Mouse (Mus musculus) G1E-ER4 (cell line): ENCODE measurements around the gene Nktr. TPM values are rescaled to one million over a fixed set of nuclear protein-coding genes. Genes with fewer than 3 reads are reported as not detected.

Source experiments
- GATA1 ChIP-seq: IDR thresholded peaks from one replicate; pipeline ENCODE4 v1.8.0; 2012; ENCODE audit warnings: low read length, inconsistent platforms
- polyA plus RNA-seq: library from polyadenylated mRNA; stranded (reverse); fragments of >175 nt; gene quantifications from 2 replicates; pipeline ENCODE4 v1.2.3, GENCODE M21; 2012

Nktr gene
- 46.9 and 72.0 TPM in 2 replicates for polyA plus RNA-seq

DNA sequence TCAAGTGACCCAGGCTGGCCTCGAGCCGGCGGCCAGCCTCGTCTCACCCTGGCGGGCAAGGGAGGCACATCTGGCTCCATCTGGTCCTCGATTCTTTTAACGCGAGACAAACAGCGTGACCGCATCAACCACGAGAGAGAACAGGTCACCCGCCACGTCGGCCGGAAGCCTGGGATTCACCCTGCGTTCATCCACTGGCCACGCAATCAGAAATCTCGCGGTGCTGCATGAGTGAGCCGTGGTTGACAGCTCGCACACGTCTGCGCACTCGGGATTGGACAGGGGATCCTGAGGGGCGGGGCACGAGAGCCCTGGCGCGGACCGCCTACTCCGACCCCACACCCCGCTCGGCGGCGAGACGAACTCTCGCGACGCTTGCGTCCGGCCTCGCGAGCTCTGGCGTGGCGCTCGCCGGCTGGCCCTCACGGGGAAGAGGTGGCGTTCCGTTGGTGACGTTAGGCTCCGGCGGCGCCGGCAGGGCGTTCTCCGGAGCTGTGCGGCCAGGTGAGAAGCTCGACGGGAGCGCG lies at the start of gene Nktr:
TSS of gene Nktr (plus strand) at position 378 of the 527 bp plus-strand sequence.
- no peak for TF ChIP-seq GATA1

DNA sequence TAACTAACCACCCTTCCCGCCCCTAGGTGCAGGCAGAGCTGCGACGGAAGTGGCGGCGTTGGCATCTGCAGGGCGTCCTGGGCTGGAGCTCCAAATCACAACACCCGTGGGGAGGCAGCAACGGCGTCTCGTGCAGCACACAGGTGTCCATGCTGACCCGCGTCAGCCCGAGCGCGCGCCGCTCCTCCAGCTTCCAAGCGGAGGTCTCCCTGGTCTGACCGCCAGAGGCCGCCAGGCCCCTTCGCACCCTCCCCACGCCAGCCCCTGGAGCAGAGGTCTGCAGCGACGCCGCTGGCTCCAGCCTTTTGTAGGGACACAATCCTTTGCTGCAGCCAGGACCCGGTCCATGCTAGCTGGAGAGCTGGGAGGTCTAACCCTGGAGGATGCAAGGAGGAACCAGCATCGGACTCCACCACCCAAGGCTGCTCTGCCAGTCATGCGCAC lies 49.6 kb upstream of the Nktr start:
- TF ChIP-seq GATA1, result no peak

DNA sequence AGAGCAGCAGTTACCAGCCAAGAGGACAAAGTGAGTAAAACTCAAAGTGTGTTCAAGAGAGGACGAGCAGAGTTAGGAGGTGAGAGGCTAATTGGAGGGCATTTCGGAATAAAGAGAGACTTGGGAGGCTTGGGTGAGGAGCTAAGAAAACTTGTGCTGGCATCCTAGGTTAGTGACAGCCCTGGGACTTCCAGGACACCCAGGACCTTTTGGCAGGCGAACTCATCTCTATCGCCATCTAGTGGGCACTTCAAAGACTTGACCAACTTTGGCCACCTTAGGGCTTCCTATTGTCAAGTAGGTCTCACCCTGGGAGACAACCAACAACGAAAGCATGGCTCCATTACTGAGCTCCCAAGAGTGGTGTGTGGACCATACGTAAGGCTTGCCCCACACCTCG lies 47.7 kb upstream of the Nktr start:
- TF ChIP-seq GATA1, result no peak

DNA sequence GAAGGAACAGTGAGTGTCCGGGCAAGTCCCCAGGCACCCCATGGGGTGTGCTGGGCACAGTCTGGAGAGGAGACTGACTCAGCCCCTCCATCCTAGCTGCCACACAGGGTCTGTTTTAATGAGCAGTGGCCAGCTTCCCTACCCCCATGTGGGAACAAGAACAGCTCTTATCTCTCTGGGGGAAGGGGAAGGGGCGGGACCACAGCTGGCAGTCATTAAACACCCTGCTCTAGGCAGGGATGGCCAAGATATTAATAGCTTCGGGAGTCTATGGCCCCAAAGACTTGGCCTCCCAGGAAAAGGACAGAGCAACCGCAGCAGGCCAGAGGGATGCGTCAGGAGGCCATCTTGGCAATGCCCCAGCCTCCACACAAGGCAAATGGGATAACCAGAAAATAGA lies 46.7 kb upstream of the Nktr start:
- TF ChIP-seq GATA1, result no peak

DNA sequence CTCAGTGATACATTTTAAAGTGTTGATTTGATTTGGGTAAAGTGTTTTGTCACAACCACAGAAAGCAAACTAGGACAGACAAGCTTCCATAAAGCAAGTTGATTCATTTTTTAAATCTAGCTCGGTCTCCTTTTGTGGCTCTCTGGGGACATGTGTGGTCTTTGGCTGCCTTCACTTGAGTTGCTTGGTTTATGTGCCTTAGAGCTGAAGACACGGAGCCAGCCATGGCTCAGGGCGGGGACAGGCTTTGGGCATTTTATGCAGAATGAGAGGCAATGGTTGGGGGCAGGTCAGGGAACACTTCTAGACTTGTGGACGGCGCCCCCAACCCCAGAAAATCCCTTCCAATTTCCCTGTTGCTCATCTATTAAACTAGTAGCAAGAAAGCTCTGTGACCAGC lies 45.3 kb upstream of the Nktr start:
- no peak for TF ChIP-seq GATA1

DNA sequence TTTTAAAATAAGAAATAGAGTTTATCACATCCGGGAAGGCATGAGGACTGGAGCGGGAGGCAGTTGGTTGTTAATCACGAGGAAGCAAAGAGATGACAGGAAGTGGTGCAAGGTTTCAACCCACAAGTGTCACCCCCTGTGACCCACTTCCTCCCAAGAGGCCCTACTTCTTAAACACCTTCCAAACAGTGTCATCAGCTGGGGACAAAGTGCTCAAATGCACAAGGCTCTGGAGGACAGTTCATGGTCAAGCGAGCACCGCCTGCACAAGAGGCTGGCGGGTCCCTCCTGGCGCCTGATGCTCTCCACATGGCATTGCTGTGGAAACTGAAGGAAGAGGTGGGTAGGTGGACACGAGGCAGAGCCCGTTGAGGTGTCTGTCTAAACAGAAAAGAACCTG lies 44.0 kb upstream of the Nktr start:
- no peak for TF ChIP-seq GATA1

DNA sequence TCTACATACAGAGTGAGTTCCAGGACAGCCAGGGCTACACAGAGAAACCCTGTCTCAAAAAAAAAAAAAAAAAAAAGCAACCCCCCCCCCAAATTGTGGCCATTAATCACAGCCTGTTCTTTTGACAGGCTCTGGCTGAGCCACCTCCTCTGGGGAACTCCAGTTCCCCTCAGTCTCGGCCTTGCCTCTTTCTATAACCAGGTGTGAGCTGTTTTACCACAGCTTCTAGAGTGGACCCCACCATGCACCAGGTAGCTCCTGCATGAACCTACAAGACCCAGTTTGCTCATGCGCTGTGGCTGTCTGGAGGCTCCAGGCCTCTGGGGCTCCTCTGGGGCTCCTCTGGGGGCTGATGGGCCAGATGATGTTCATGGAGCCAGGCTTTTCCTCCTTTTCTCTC lies 43.4 kb upstream of the Nktr start:
- no peak for TF ChIP-seq GATA1

DNA sequence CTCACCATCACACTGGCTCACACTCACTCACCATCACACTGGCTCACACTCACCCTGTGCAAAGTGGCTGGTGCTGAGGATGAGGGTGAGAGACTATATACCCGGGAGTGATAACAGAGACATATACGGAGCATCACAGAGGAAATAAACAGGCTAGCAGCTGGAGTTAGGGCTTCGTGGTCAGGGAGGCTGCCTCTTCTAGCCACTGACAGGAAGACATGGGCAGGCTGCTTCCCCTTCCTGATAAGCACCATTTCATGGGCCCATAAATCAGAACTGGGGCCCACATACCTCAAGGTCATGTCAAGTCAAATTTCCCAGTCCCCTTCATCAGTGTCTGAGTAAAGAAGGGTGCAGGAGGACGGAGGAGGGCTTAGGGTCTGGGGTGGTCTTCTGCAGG lies 41.9 kb upstream of the Nktr start:
- no peak for TF ChIP-seq GATA1

DNA sequence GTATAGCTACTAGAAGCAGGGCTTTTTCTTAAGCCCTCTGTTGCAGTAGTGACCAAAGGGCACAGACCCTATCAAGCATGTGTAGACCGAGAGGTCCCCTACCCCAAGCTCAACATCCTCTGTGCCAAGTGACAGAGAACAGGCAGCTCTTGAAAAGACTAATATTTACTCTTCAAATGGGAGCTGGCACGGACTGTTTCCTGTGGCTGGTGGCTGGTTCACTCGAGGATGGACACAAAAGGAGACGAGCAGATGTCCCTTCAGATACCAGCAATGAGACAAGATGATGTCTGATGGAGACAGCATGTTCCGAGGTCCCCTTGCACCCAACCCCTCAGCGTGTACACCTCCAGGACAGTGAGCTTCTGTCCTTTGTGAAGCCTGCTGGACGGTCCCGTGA lies 41.5 kb upstream of the Nktr start:
- TF ChIP-seq GATA1, result no peak

DNA sequence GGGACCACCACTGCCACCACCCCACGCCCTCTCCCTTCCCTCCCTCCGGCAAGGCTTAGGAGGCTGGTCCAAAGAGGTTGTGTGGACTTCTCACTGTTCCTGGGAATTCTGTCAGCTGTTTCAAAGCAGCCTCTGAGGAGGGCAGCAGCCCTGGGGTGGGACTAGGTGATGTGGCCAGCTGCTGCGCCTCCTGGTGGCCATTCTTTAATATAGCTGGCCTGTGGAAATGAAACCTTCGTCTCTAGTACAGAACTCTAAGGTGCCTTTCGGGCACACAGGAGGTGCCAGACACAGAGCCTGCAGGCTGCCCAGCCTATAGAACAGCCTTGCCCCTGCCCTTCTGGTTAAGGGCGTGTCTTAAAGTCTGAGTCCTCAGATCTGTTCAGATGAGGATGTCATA lies 39.4 kb upstream of the Nktr start:
- TF ChIP-seq GATA1, result no peak

DNA sequence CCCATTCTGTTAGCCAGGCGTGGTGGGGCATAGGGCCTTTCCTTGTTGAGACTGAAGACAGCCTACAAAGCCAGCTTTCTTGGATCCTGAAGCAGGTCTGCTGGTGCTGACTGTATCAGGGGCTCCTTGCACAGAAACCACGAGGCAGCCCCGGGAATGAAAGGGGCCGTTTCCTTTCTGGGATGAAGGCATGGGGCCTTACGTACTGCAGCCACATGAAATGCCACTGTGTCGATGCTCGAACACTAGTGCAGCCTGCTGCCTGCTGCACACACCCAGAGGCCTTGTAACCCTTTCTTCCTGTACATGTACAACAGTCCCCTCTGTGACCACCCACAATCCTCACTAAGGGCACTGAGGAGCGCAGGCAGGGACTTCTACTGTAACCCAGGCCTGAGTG lies 37.8 kb upstream of the Nktr start:
- TF ChIP-seq GATA1, result no peak

DNA sequence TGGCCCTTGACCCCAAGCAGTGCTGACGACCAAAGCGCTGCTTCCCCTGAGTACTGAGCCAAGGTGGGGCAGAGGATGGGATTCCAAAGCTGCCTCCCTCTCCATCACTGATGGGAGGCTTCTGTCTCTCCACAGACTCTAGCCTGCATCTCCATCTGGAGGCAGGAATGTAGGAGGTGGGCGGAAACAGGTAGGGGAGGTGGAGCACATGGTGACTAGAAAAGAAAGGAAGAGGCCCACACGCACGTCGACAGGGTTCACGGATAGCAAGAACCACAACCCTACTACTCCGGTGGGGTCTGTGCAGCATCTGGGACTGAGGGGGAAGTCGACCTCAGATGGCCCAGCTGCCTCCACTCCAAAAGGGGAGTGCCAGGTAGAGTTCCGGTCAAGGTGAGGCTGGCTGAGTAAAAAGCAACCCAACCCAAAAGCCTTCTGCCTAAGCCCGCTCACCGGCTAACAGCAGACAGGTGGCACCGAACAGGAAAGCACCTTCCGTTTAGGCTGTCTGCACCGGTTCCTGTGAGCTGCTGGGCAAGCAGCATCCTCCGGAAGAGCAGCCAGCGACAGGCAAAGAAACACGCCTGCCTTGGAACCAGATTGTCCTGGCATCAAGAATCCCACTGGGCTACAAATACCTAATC lies 36.8 kb upstream of the Nktr start:
- no peak for TF ChIP-seq GATA1

DNA sequence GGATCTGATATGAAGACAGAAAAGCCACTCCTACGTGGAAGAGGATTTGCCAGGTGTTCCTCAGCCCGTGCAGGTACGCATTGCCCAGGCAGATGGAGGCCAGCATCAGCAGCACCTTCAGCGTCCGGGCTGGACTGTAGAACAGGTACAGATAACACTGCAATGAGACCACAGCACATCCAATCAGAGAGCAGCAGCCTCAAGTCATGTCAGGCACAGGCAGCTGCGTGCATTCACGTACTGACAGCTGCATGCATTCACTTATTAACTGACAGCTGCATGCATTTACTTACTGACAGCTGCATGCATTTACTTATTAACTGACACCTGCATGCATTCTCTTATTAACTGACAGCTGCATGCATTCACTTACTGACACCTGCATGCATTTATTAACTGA lies 34.3 kb upstream of the Nktr start:
- TF ChIP-seq GATA1, result no peak

DNA sequence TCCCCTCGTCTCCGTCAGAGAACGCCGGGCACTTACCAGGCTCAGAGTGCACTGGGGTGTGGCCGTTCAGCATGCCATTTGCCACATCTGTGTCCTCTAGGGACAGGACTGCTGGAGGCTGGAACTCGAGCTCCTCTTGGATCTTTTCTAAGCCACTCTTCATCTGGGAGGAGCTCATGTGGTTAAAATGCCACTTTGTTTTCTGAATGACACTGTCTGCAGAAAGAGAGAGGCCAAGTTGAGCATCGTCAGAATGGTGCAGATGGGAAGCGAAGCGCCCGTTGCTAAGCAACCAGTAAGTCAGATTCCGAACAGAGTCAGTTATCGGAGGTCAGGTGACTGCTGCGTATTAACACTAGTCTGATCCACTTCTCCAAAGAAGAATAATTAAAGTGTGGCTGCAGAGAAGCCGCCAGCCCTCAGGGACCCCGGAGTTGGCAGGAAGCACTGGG lies 28.7 kb upstream of the Nktr start:
- no peak for TF ChIP-seq GATA1

DNA sequence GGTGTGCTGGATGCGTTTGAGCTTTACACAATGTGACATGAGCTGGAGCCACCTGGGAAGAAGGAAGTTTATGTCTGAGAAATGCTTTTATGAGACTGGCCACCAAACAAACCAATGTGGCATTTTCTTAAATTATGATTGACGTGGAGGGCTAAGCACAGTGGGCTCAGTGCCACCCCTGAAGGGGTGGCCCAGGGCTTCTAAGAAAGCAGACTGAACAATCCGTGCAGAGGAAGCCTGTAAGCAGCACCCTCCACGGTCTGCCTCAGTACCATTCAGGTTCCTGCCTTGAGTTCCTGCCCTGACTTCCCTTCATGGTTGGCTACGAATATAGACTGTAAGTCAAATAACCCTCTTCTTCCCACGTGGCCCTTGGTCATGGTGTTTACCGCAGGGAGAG lies 28.2 kb upstream of the Nktr start:
- TF ChIP-seq GATA1, result no peak

DNA sequence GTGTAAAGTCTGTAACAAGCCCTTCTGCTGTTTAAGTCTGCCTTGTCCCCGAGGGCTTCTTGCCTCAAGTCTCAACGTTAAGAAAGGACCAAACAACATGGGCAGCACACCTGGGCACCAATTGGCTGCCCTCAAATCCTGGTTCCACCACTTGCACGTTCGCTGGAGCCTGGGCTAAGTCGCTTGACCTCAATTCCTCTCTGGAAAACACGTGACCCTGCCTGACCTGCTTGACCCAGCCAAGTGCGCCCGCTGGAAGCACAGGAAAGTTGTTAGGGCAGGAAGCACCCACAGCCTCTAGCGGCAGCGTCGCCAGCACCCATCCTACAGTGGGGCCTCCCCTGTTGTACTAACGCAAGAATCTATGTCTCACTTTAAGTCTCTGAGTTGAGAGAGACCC lies 24.2 kb upstream of the Nktr start:
- TF ChIP-seq GATA1, result no peak

DNA sequence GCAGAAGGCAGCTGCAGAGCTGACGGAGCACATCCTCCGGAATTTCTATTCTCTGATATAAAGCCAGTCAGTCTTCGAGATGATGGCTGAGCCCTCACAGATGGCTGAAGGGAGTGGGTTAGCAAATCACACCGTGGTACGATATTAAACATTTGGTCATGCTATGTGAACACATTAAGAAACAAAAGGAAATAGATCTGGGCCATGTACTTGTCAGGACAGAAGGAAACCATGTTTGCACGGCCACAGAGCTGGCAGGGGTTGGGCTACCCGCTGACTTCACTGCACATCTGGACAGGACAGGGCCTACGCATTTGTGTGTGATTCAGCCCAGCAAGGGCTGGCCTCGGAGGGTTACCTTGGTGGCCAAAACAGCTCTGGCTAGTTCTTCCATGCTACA lies 22.3 kb upstream of the Nktr start:
- no peak for TF ChIP-seq GATA1
